Mouse (Mus musculus) forebrain, embryonic 10.5 days (tissue): ENCODE measurements at regions not wholly inside any gene's neighbourhood (a gene's known extent, or its start where the extent isn't known, plus 50 kb on each side); places are given as distances from the start of the nearest gene placed in this dataset.
A peak's percentile ranks its signal among the peaks of the same experiment; 100 is the strongest.

Experiments used
- DNase-seq: peaks from one replicate; pipeline ENCODE4 v3.0.0-alpha.2; 2017; ENCODE audit warnings: low spot score; ENCODE audit errors: extremely low spot score
- H3K27ac ChIP-seq: fragments of 300-500 bp; sonication (generic); 2 replicates; pipeline ENCODE4 v1.5.1; 2016; ENCODE audit warnings: mild to moderate bottlenecking
- H3K27me3 ChIP-seq: fragments of 300-500 bp; sonication (generic); 2 replicates; pipeline ENCODE4 v1.6.1; 2016; ENCODE audit warnings: mild to moderate bottlenecking; ENCODE audit not compliant: poor library complexity, severe bottlenecking
- H3K36me3 ChIP-seq: fragments of 300-500 bp; sonication (generic); replicated peaks from 2 replicates; pipeline ENCODE4 v1.6.1; 2016; ENCODE audit warnings: mild to moderate bottlenecking, moderate library complexity
- H3K4me1 ChIP-seq: fragments of 300-500 bp; sonication (generic); 2 replicates; pipeline ENCODE4 v1.6.1; 2016
- H3K4me3 ChIP-seq: fragments of 300-500 bp; sonication (generic); 2 replicates; pipeline ENCODE4 v1.5.1; 2016; ENCODE audit warnings: mild to moderate bottlenecking, moderate library complexity
- H3K9me3 ChIP-seq: fragments of 300-500 bp; sonication (generic); 2 replicates; pipeline ENCODE4 v1.6.1; 2016; ENCODE audit warnings: mild to moderate bottlenecking, moderate library complexity
- WGBS: fragments of 180-500 bp; shearing (Covaris S2); methylation state at CpG from one replicate; pipeline ENCODE4 v1.1.7; 2016; 5-methylcytosine and 5-hydroxymethylcytosine counted together

DNA sequence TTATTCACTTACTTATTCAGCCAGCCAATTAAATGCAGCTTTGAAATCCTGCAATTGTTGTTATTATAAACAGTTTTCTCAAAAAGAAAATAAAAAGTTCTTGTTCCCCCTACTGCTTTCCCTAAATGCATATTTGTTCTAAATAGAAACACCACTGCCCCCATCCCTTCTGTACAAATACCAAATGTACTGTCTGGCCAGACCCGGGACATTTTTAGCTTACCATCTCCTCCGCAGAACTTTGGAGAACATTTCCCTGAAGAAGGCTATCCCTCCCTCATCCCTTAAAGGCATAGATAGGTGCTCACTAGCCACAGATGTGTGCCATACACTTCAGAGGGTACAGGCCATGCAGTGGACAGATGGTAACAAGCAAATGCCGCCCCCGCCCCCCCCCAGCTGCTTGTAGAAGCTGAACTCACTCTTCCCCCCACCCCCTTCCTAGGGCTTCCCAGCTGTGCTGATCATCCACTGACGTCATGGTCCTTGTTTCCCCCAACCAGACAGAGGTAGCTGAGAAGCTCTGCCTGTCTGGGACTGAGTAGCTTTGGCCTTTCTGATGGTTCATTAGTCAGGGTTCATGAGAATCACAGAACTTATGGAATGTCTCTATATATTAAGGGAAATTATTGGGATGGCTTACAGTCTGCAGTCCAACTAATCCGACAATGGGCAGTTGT is 98.9 kb upstream of the Rbpj start:
- no peaks in the 10 kb centered on the region for H3K36me3 ChIP-seq
- DNase-seq = no peak
- WGBS = 82% methylated on average over 6 of the region's 6 CpGs
- no peaks in the 10 kb centered on the region for H3K9me3 ChIP-seq
- no peak overlapping the region for H3K4me3 ChIP-seq
- peaks cover 15% of the 10 kb centered on the region for H3K4me1 ChIP-seq
- no peaks in the 10 kb centered on the region for H3K27me3 ChIP-seq
- H3K27ac ChIP-seq = no peak overlapping the region

DNA sequence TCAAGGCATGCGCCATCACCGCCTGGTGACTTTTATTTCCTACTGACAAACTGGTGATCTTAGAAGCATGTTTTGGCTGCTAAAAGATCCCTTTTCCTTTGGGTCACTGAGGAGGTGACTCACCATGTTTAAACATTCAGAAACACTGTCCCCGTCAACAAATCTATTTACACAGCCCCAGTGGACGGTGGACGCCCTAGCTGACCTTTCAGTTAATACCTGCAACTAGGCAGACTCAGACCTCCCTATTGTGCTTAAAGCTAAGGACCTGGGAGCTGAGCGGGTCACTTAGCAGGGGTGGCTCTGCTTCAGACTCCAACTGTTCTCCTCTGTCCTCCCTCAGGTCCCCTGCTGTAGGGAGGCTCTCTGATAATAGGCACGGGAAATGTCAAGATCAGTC is 95.7 kb upstream of the Rbpj start:
- Histone ChIP-seq H3K27ac (no peak overlapping the region), H3K27me3 (no peaks in the 10 kb centered on the region), H3K4me3 (no peak overlapping the region), H3K4me1 (peaks cover 9% of the 10 kb centered on the region; the same call in 1 of the 2 replicates), H3K36me3 (no peaks in the 10 kb centered on the region), H3K9me3 (no peaks in the 10 kb centered on the region)
- 84% methylated on average over 7 of the region's 7 CpGs for WGBS
- no peak for DNase-seq

DNA sequence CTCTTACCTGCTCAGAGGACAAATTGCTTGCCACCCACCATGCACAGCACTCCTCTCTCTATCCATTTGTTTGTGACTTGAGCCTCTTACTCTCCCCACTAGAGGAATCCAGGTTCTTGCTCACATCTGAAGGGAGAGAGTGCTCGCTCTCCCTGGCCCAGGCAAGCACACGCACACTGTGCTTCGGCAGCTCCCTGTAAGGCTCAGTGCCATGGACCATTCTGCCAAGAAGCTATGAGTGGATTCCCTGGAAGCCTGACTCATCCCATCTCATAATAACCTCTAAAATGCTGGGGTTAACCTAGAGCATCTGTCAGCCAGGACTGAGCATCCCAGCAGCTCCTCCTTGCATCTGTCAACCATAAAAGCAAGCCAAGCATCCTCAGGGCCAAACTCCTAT is 94.3 kb upstream of the Rbpj start:
- no peaks in the 10 kb centered on the region for H3K36me3 ChIP-seq
- no peak for DNase-seq
- 92% methylated on average over 3 of the region's 3 CpGs for WGBS
- H3K4me1 ChIP-seq = peaks cover 5% of the 10 kb centered on the region; the same call in 1 of the 2 replicates
- H3K4me3 ChIP-seq = no peak overlapping the region
- no peak overlapping the region for H3K27ac ChIP-seq
- H3K27me3 ChIP-seq = no peaks in the 10 kb centered on the region
- no peaks in the 10 kb centered on the region for H3K9me3 ChIP-seq

DNA sequence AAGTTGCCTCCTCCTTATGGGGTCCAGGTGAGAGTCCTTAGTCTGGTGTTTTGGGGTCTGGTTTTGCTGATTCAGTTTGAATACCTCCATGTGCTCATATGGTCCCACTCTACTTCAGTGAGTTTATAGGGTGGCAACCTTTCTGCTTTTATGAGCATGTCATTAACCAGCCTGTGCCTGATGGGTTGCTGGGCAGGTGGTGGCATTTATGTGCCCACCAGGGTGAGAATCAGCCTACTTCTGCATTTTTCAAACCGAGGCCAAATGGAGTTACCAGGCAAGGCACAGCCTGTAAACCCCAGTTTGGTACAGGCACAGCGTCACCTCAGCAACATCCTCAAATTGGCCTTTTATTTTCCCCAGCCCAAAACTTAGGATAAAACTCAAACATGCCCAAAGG is 92.6 kb upstream of the Rbpj start:
- DNase-seq = no peak
- H3K9me3 ChIP-seq = no peaks in the 10 kb centered on the region
- no peak overlapping the region for H3K27ac ChIP-seq
- WGBS = 81% methylated on average over 2 of the region's 2 CpGs
- no peak overlapping the region for H3K4me3 ChIP-seq
- no peaks in the 10 kb centered on the region for H3K36me3 ChIP-seq
- peaks cover 2% of the 10 kb centered on the region; the same call in 1 of the 2 replicates for H3K4me1 ChIP-seq
- no peaks in the 10 kb centered on the region for H3K27me3 ChIP-seq

DNA sequence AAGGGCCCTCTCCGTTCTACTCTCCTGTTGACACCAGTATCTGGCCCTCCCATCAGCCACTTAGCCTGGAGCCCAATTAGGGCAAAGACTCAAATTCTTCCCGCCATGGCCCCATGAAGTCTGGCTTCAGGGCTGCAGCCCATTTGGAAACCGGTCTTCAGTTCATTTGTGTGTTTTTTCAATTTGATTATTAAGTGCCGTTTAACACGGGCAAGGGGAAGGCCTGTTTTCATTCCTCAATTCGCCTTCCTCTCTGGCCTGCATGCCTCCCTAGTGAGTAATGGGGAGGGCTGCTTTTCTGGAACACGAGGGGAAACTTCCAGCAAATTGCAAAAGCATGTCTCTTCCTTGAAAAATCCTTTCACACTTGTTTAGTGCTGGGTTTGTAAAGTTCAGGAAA is 89.1 kb upstream of the Rbpj start:
- 63% methylated on average over 7 of the region's 7 CpGs for WGBS
- no peak overlapping the region for H3K27ac ChIP-seq
- no peaks in the 10 kb centered on the region for H3K9me3 ChIP-seq
- H3K36me3 ChIP-seq = no peaks in the 10 kb centered on the region
- no peaks in the 10 kb centered on the region for H3K27me3 ChIP-seq
- H3K4me3 ChIP-seq = no peak overlapping the region
- no peak for DNase-seq
- peaks cover 2% of the 10 kb centered on the region; the same call in 1 of the 2 replicates for H3K4me1 ChIP-seq

DNA sequence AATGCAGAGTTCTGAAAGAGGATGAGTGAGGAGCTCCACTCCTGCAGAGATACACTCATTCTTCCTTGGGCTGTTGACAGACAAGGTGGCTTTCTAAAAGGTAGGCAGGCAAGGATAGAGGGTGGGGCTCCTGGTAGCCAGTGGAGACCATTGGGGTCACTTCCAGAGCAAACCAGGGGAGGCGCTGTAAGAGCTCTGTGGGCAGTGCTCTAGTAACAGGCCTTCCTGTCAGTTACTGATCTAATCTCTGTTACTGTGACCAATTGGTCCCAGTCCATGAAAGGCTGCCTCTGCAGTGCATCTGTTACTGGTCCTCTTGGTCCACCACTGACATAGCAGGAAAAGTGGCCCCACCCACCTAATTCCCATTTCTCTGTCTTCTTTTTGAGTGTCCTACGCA is 88.3 kb upstream of the Rbpj start:
- H3K27me3 ChIP-seq = no peaks in the 10 kb centered on the region
- WGBS = 68% methylated on average over 2 of the region's 2 CpGs
- no peaks in the 10 kb centered on the region for H3K36me3 ChIP-seq
- no peak for DNase-seq
- H3K4me3 ChIP-seq = no peak overlapping the region
- peaks cover 2% of the 10 kb centered on the region; the same call in 1 of the 2 replicates for H3K4me1 ChIP-seq
- no peak overlapping the region for H3K27ac ChIP-seq
- H3K9me3 ChIP-seq = no peaks in the 10 kb centered on the region

DNA sequence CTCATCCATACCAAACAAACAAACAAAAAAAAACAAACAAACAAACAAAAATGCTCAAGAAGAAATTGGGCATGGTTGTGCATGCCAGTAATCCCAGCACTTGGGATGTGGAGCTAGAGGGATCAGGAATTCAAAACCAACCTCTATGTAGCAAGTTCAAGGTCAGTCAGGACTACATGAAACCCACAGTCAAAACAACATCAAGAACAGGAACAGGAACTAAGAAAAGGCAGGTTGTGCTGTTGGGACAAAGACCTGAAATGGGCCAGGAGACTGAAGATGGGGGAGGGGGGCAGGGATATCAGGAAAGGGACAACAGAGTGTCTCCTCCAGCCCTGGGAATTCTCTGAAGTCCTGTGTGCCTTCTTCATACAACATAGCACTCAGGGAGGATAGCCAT is 87.8 kb upstream of the Rbpj start:
- no peak overlapping the region for H3K27ac ChIP-seq

DNA sequence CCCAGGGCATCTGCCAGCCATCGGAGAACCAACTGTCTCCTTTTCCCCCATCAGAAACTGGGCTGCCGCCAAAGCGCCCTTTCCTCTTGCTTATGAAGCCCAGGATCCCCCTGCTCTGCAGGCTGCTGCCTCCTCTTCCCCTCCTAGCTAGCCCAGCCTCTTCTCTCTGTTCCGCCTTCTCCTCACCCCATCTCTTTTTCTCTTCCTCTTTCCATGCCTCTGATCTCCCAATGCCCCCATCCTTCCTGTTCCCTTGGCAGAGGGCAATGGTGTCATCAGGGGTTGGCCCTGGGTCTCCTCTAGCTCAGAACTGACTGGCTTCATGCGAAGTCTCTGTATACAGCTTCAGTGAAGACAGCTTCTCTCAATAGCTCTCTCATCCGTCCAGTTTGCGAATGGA is 87.4 kb upstream of the Rbpj start:
- 86% methylated on average over 7 of the region's 7 CpGs for WGBS
- H3K9me3 ChIP-seq = no peaks in the 10 kb centered on the region
- no peak overlapping the region for H3K27ac ChIP-seq

More for the DNA sequence above, 87.8 kb upstream of the Rbpj start:
- Histone ChIP-seq H3K36me3 (no peaks in the 10 kb centered on the region), H3K4me3 (no peak overlapping the region), H3K27me3 (no peaks in the 10 kb centered on the region), H3K4me1 (peaks cover 2% of the 10 kb centered on the region; the same call in 1 of the 2 replicates), H3K9me3 (no peaks in the 10 kb centered on the region)
- no peak for DNase-seq

DNA sequence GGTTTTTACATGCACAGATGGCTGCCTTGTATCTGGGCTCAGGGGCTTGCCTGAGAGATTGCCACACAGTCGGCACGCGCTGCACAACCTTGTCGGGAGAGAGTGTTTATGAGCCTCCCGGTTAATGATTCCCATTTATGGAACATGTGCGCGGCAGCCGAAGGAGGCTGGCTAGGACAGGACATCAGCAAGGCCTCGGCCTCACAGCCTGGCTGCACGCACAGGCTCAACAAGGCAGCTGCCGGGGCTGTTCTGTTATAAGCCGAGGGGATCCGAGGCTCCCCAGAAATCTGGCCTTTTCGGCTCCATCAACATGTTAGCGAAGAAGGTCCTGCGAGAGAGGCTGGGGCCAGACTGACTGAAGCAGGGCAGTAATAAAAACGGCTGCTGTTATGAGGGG is 86.3 kb upstream of the Rbpj start:
- Histone ChIP-seq H3K4me1 (peaks cover 2% of the 10 kb centered on the region; the same call in 1 of the 2 replicates), H3K4me3 (no peak overlapping the region), H3K27ac (0 out of 2 replicates have a peak overlapping the region, but pooled peaks have one; percentile 3), H3K9me3 (no peaks in the 10 kb centered on the region), H3K27me3 (no peaks in the 10 kb centered on the region), H3K36me3 (no peaks in the 10 kb centered on the region)
- 84% methylated on average over 17 of the region's 17 CpGs for WGBS
- DNase-seq = no peak

More for the DNA sequence above, 87.4 kb upstream of the Rbpj start:
- H3K27me3 ChIP-seq = no peaks in the 10 kb centered on the region
- no peak for DNase-seq
- H3K36me3 ChIP-seq = no peaks in the 10 kb centered on the region
- H3K4me3 ChIP-seq = no peak overlapping the region
- H3K4me1 ChIP-seq = peaks cover 2% of the 10 kb centered on the region; the same call in 1 of the 2 replicates

DNA sequence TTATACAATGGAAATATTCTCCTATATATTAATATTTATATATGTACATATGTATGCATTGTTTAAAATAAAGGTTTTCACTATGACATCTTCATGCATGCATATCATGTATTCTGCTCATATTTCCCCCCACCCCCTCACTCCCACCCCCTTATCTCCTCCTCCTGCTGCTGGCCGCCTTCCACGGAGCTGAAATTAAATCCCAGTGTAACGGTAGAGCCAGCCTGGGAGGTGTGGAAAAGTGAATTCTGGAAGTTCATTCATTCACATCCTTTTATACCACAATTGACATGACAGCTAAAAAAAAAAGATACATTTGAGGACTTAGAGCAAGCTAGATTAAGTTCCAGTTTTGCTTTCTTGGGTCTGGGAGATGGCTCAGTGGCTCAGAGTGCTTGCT is 85.7 kb upstream of the Rbpj start:
- 75% methylated on average over 3 of the region's 3 CpGs for WGBS
- no peaks in the 10 kb centered on the region for H3K27me3 ChIP-seq
- H3K27ac ChIP-seq = no peak overlapping the region

DNA sequence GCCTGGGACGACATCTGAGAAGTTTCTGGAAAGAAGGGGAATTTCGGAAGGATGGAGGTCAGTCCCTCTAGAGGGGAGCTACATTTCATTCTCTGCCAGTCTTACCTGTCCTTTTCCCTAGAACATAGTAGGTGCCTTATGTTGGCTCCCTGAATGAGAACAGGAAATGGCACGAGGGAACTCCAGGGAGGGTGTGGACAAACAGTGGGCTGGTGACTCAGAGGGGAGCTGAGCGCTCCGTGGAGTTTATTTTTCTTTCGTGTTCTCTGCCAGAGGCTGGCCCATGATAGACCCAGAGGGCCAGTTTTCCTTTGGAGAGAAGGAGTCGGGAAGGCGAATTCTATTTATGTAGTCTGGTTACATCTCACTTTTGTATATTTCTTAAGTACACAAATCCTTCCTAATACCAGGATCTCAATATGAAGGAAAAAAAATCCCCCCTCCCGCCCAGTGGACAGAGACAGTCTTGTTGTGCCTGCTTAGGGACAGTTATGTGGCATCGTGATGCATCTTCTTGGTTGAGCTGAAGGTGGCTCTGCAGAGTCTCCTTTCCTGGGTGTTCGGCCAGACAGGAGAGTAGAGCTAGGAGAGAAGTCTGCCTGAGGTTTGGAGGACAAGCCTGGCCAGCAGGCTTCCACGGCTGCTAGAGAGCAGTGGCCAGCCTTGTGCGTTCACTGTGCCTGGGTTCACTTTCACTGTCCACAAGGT is 84.3 kb upstream of the Rbpj start:
- peaks cover 2% of the 10 kb centered on the region; the same call in 1 of the 2 replicates for H3K4me1 ChIP-seq
- no peak overlapping the region for H3K4me3 ChIP-seq
- no peaks in the 10 kb centered on the region for H3K36me3 ChIP-seq
- DNase-seq = no peak
- WGBS = 78% methylated on average over 13 of the region's 13 CpGs
- no peak overlapping the region for H3K27ac ChIP-seq
- H3K27me3 ChIP-seq = no peaks in the 10 kb centered on the region
- H3K9me3 ChIP-seq = no peaks in the 10 kb centered on the region

More for the DNA sequence above, 85.7 kb upstream of the Rbpj start:
- DNase-seq = no peak
- Histone ChIP-seq H3K9me3 (no peaks in the 10 kb centered on the region), H3K4me3 (no peak overlapping the region), H3K4me1 (peaks cover 2% of the 10 kb centered on the region; the same call in 1 of the 2 replicates), H3K36me3 (no peaks in the 10 kb centered on the region)

DNA sequence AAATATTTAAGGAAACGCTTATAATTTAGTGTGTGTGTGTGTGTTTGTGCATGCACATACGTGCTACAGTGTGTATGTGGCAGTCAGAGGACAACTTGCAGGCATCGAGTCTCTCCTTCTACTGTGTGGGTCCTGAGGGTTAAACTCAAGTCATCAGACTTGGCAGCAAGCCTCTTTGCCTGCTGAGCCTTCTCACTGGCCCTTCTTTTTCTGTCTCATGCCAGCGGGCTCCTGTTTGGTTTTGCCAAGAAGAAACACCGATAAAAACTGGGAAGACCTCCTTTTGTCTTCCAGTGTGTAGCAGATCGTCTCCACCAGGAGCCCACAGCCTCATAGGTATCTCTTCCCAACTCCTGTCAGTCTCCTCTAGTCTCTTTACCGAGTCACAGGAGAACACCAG is 81.9 kb upstream of the Rbpj start:
- DNase-seq = no peak
- Histone ChIP-seq H3K4me1 (no peaks in the 10 kb centered on the region), H3K9me3 (no peaks in the 10 kb centered on the region), H3K36me3 (no peaks in the 10 kb centered on the region), H3K27me3 (no peaks in the 10 kb centered on the region), H3K4me3 (no peak overlapping the region), H3K27ac (no peak overlapping the region)
- WGBS = 90% methylated on average over 7 of the region's 7 CpGs

DNA sequence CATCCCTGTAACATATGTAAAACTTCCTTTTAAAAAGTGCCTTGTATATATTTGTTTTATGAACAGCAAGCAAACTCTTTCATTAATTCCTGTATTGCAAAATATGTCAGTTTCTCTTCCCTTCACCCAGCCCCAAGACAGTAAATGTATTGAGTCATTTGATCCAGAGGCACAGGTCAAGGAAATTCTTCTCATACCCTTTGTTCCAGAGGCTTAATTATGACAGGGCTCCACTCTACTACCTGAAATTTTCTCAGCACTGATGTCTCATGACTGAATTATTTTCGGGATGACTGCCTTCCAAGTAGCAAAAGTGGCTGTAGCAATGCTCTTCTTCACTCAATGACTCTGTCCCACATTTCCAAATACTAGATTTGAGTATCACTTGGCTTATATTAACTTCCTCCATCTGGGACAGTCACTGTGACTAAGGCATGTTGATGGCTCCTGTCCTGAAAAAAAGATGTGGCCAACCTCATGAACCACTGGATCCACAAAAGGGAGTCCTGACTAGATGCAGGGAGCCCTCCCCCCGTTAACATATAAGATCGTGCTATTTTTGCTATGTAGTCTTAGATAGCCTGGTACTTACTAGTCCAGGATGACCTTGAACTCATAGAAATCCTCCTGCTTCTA is 80.3 kb upstream of the Rbpj start:
- 94% methylated on average over 3 of the region's 3 CpGs for WGBS
- H3K4me1 ChIP-seq = no peaks in the 10 kb centered on the region
- no peak for DNase-seq

More for the DNA sequence above, 80.3 kb upstream of the Rbpj start:
- Histone ChIP-seq H3K4me3 (no peak overlapping the region), H3K27me3 (no peaks in the 10 kb centered on the region), H3K9me3 (no peaks in the 10 kb centered on the region), H3K27ac (no peak overlapping the region), H3K36me3 (no peaks in the 10 kb centered on the region)
